Mouse (Mus musculus): ENCODE data around the gene Gabrb2. TPM values are rescaled to one million over a fixed set of nuclear protein-coding genes. Genes with fewer than 3 reads are reported as not detected.

Gene Gabrb2
- polyA plus RNA-seq, 1 experiment from 2014 or later = 1.2 TPM

GRCm38 (mm10) chr11:42618195-42618594, 198.6 kb downstream of the Gabrb2 start:
- no peak overlapping the region for H3K27ac ChIP-seq (ENCODE audit: low read depth)
- no peaks in the 10 kb centered on the region for H3K27me3 ChIP-seq (ENCODE audit: insufficient read depth, low read length)
- DNase-seq (no peak), ATAC-seq (ENCODE audit: insufficient read depth) (no peak)
- H3K9ac ChIP-seq = no peak overlapping the region
- no peak overlapping the region for H3K4me2 ChIP-seq
- no peak overlapping the region for H3K4me3 ChIP-seq (ENCODE audit: low read depth, low read length)
- no peak for TF ChIP-seq CTCF (IDR thresholded peaks at IDR 0.05; ENCODE audit: low read depth)
- H3K36me3 ChIP-seq (ENCODE audit: insufficient read depth) = no peaks in the 10 kb centered on the region
- H3K4me1 ChIP-seq (ENCODE audit: insufficient read depth) = no peaks in the 10 kb centered on the region
- WGBS = 66% methylated on average over 2 of the region's 2 CpGs
- H3K9me3 ChIP-seq (ENCODE audit: low read depth, low read length) = no peaks in the 10 kb centered on the region

- H3K4me2 ChIP-seq = no peak overlapping the region
- TF ChIP-seq CTCF (IDR thresholded peaks at IDR 0.05; ENCODE audit: low read depth) = no peak
- H3K9ac ChIP-seq = no peak overlapping the region
- ATAC-seq (ENCODE audit: insufficient read depth) (no peak), DNase-seq (no peak)
- no peak overlapping the region for H3K27ac ChIP-seq (ENCODE audit: low read depth)
- H3K36me3 ChIP-seq (ENCODE audit: insufficient read depth) = no peaks in the 10 kb centered on the region
- no peaks in the 10 kb centered on the region for H3K9me3 ChIP-seq (ENCODE audit: low read depth, low read length)
- H3K4me1 ChIP-seq (ENCODE audit: insufficient read depth) = no peaks in the 10 kb centered on the region
- no peaks in the 10 kb centered on the region for H3K27me3 ChIP-seq (ENCODE audit: insufficient read depth, low read length)
- H3K4me3 ChIP-seq (ENCODE audit: low read depth, low read length) = no peak overlapping the region
- WGBS = 68% methylated on average over 4 of the region's 4 CpGs
These were observed 201.6 kb downstream of the Gabrb2 start for GRCm38 (mm10) chr11:42621109-42621508.

DNA sequence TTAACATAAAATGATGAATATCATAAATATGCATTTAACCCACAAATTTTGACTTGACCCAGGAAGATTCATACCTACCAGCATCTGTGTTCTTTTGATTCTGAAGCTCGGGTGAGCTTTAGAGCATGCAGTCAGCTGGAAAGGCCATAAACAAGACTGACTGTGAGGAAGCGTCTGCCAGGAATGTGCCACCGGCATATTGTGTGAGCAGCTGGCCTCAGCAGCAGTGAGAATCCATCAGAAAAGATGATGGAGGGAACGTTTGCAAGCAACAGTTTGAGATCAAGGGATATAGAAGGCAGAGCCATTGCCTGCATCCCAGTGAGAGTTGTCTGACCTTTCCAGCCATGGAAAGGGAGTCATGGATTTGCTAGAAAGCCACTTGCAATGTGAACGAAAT, 230.6 kb downstream of the Gabrb2 start:
- peak; percentile 71 for ATAC-seq (ENCODE audit: insufficient read depth)

GRCm38 (mm10) chr11:42651572-42651971, 232.0 kb downstream of the Gabrb2 start:
- no peaks in the 10 kb centered on the region for H3K36me3 ChIP-seq (ENCODE audit: insufficient read depth)
- no peak for TF ChIP-seq CTCF (IDR thresholded peaks at IDR 0.05; ENCODE audit: low read depth)
- H3K4me1 ChIP-seq (ENCODE audit: insufficient read depth) = no peaks in the 10 kb centered on the region
- H3K27me3 ChIP-seq (ENCODE audit: insufficient read depth, low read length) = no peaks in the 10 kb centered on the region
- H3K27ac ChIP-seq (ENCODE audit: low read depth) = no peak overlapping the region
- ATAC-seq (ENCODE audit: insufficient read depth) (no peak), DNase-seq (no peak)
- H3K9me3 ChIP-seq (ENCODE audit: low read depth, low read length) = no peaks in the 10 kb centered on the region
- H3K9ac ChIP-seq = no peak overlapping the region
- no peak overlapping the region for H3K4me3 ChIP-seq (ENCODE audit: low read depth, low read length)
- H3K4me2 ChIP-seq = no peak overlapping the region

More for the DNA sequence above, 230.6 kb downstream of the Gabrb2 start:
- H3K36me3 ChIP-seq (ENCODE audit: insufficient read depth) = no peaks in the 10 kb centered on the region
- no peak overlapping the region for H3K27ac ChIP-seq (ENCODE audit: low read depth)
- no peaks in the 10 kb centered on the region for H3K9me3 ChIP-seq (ENCODE audit: low read depth, low read length)
- 46% methylated on average over 5 of the region's 5 CpGs for WGBS
- no peak for TF ChIP-seq CTCF (IDR thresholded peaks at IDR 0.05; ENCODE audit: low read depth)
- H3K4me1 ChIP-seq (ENCODE audit: insufficient read depth) = no peaks in the 10 kb centered on the region
- no peaks in the 10 kb centered on the region for H3K27me3 ChIP-seq (ENCODE audit: insufficient read depth, low read length)
- H3K4me3 ChIP-seq (ENCODE audit: low read depth, low read length) = no peak overlapping the region
- no peak overlapping the region for H3K4me2 ChIP-seq
- no peak overlapping the region for H3K9ac ChIP-seq
- peak; percentile 59 for DNase-seq

DNA sequence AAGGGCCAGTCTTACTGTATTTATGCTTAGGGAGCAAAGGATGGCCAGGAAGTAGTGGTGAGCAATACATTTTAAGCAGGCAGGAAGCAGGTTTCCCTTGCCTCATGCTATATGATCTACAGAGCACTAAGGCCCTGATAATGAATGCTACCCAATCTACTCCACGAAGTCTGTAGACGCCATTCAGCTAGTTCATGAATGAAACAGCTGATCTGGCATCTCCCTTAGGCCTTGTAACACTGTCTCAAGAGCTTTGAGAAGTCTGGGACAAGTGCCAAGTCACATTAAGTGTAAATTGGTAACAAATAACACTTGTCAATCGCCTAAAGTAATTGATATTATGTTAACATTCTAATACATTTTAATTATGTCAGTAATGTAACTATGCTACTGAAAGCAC, 234.6 kb downstream of the Gabrb2 start:
- Histone ChIP-seq H3K36me3 (ENCODE audit: insufficient read depth) (no peaks in the 10 kb centered on the region), H3K27ac (ENCODE audit: low read depth) (no peak overlapping the region), H3K4me2 (no peak overlapping the region), H3K27me3 (ENCODE audit: insufficient read depth, low read length) (no peaks in the 10 kb centered on the region), H3K9ac (no peak overlapping the region), H3K4me3 (ENCODE audit: low read depth, low read length) (no peak overlapping the region), H3K4me1 (ENCODE audit: insufficient read depth) (no peaks in the 10 kb centered on the region), H3K9me3 (ENCODE audit: low read depth, low read length) (no peaks in the 10 kb centered on the region)
- 54% methylated on average over 3 of the region's 3 CpGs for WGBS
- ATAC-seq (ENCODE audit: insufficient read depth) (no peak), DNase-seq (no peak)
- no peak for TF ChIP-seq CTCF (IDR thresholded peaks at IDR 0.05; ENCODE audit: low read depth)

GRCm38 (mm10) chr11:42668657-42669056, 249.1 kb downstream of the Gabrb2 start:
- no peaks in the 10 kb centered on the region for H3K27me3 ChIP-seq (ENCODE audit: insufficient read depth, low read length)
- no peak for TF ChIP-seq CTCF (IDR thresholded peaks at IDR 0.05; ENCODE audit: low read depth)
- no peak overlapping the region for H3K4me3 ChIP-seq (ENCODE audit: low read depth, low read length)
- no peak overlapping the region for H3K27ac ChIP-seq (ENCODE audit: low read depth)
- H3K9me3 ChIP-seq (ENCODE audit: low read depth, low read length) = no peaks in the 10 kb centered on the region
- no peak overlapping the region for H3K9ac ChIP-seq
- no peaks in the 10 kb centered on the region for H3K36me3 ChIP-seq (ENCODE audit: insufficient read depth)
- H3K4me1 ChIP-seq (ENCODE audit: insufficient read depth) = no peaks in the 10 kb centered on the region
- 81% methylated on average over 4 of the region's 4 CpGs for WGBS
- ATAC-seq (ENCODE audit: insufficient read depth) (no peak), DNase-seq (no peak)
- no peak overlapping the region for H3K4me2 ChIP-seq

Other genes starting within 250 kb of the Gabrb2 start
- 0.45 and 1.1 TPM in 2 replicates for gene Gabra1, start 236.8 kb upstream of the Gabrb2 start, polyA plus RNA-seq (2014; fragmentation: Nextera tagmentation; extraction: Ambion mirVana)
- gene Gabra6, start 98.7 kb upstream of the Gabrb2 start, polyA plus RNA-seq (2014; fragmentation: Nextera tagmentation; extraction: Ambion mirVana) = not detected in 2 replicates

Data from lung, embryonic 14.5 days (tissue).